Mouse (Mus musculus): Measurements from ENCODE around the gene Mettl24.

DNA sequence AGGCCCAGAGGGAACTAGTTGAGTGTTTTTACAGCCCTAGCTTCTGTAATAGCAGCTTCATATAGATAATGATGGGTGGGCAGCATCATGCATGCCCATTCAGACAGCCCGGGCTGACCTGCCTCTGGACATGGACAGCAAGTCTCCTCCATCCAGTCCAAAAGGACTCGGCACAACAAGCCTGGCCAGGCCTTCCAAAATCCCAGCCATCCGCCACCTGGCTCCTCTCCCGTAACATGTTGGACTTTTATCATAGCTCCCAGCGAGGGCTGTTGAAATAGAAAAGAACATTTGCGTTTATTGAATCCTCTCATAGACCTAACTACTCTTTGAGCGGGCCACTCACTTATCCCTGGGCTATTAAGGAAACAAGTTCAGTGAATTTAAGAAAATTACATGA is 41.2 kb upstream of the Mettl24 start:
- TF ChIP-seq EP300 (IDR thresholded peaks at IDR 0.05) (no peak), CTCF (IDR thresholded peaks at IDR 0.05) (no peak)
